Mouse (Mus musculus) mouse embryonic stem cell (cell line): ENCODE results near the gene Zscan4-ps3.
"Not testable (repeated sequence)": the region's sequence is repeated elsewhere in the genome, so short reads cannot be mapped to it uniquely, and the experiment has no call there.

Source experiments
- in situ Hi-C, 2 experiments: fragments of 300-500 bp; cut with MboI; formaldehyde crosslinking; loops; 1 replicate in 1 of 2; 3 replicates in 1 of 2; pipeline ENCODE4 v1.14.3; 2019 to 2020; ENCODE audit warnings: low sequenced_read_pairs in 2 of 2, low pct_unique_long_range_greater_than_20kb in 1 of 2, mixed read lengths in 1 of 2; ENCODE audit not compliant: unreplicated experiment in 1 of 2

Gene Zscan4-ps3

DNA sequence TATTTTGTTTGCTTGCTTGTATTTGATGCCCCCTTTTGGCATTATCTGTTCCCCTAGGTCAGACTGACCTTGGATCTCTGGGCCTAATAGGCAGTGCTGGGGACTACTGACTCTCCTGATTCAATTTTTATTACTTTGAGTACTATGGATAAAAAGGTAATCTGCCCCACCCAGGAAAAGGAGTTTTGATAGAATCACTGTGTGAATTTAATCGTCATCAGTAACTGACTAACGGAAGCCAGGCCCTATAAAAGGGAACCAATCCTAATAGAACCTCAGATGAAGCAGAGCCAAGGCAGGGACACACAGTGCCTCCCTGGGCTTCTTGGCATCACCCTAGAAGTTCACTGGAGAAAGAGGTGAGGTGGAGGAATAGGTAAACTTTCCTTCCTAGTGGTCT, at the start of gene Zscan4-ps3:
TSS of gene Zscan4-ps3 (plus strand) at position 301 of the 400 bp plus-strand sequence.
- in situ Hi-C loops: not testable (repeated sequence)

- in situ Hi-C loops: not testable (repeated sequence)
Measured at GRCm38 (mm10) chr7:11617082-11617481, 8.0 kb downstream of the Zscan4-ps3 start.
